In genomic region chr8:47279898-47280297, GRCm38 (mm10) we compare ENCODE assay signal across 19 mouse cellular contexts.
DNase-seq lines count a peak whose midpoint lies in the region; ATAC-seq and TF ChIP-seq lines count a peak whose summit lies in the region.
"Had no signal": no experiment of that assay in that cellular context is flagged by ENCODE, and none has a peak within 500 bp of the region (broad histone marks: within the 10 kb centered on the region; RNA-seq: fewer than 3 reads in every experiment).

No protein-coding gene starts in this region.

- ATAC-seq in activated CD4-positive, CD25-positive, alpha-beta regulatory T cell, adult 4 months, result no peak

- peak overlapping the region; percentile 20; the same call in 1 of the 2 replicates for H3K4me3 ChIP-seq in layer of hippocampus, adult 2 months
- H3K4me3 ChIP-seq: embryonic facial prominence, embryonic 12.5 days; gastrocnemius, adult 2 months; limb, embryonic 10.5 days; stomach, embryonic 15.5 days had no signal

- peak; percentile 40 to 52 for DNase-seq in frontal cortex, postnatal 36 days (ENCODE audit: low spot score in 2 of 2)
- no peak for DNase-seq in frontal cortex, postnatal 25 days (ENCODE audit: low spot score in 2 of 2)
- DNase-seq in layer of hippocampus, adult 2 months (ENCODE audit: low spot score in 2 of 2), result no peak
- no peak for DNase-seq in layer of hippocampus, postnatal 14 days (ENCODE audit: low spot score in 2 of 2)
- peak; percentile 40 to 42 for DNase-seq in right cerebral cortex, adult 2 months (ENCODE audit: low spot score in 2 of 2)
- no peak for DNase-seq in right cerebral cortex, postnatal 25 days
- DNase-seq: adrenal gland, postnatal 14 days; cerebellum, adult 2 months; gastrocnemius, adult 2 months; kidney, postnatal 4 days; lung, embryonic 14.5 days; lung, postnatal 4 days; retina, postnatal 1 day; spleen, adult 18-20 months; thymus, adult 2 months had no signal

- H3K27ac ChIP-seq in layer of hippocampus, adult 2 months, result peak overlapping the region; percentile 53; the same call in 1 of the 2 replicates
- H3K27ac ChIP-seq: embryonic facial prominence, embryonic 12.5 days; gastrocnemius, adult 2 months; limb, embryonic 10.5 days; stomach, embryonic 15.5 days had no signal

- TF ChIP-seq CTCF in layer of hippocampus, adult 2 months (conservative IDR thresholded peaks at IDR 0.05), result no peak

Comparison
In these comparisons a context has a peak if more than half of its experiments do, and no peak if none do; other contexts are left out.
1. DNase-seq: peak in frontal cortex, postnatal 36 days (2 of 2) and right cerebral cortex, adult 2 months (2 of 2); none in frontal cortex, postnatal 25 days (0 of 2), layer of hippocampus, adult 2 months (0 of 2), layer of hippocampus, postnatal 14 days (0 of 2) and right cerebral cortex, postnatal 25 days (single experiment).